Mouse (Mus musculus): ENCODE results near the gene Pnkp.

Gene Pnkp

DNA sequence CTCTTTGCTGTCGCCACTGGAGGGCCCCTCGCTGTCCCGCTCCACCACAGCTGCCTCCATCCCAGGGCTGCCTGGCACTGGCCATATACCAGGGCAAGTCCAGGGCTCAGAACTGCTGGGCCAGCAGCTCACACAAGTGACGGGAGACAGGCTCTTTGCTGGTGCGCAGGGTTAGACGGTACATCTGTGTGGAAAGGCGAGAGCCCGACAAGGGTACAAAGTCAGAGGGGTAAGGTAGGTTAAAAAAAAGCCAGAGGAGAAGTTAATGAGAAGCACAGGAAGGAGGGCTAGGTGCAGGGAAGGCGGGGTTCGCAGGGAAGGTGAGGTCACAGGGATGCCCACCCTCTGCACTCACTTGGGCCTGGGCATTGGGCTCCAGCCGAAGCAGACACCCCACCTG, 43.7 kb downstream of the Pnkp start:
- no peak for DNase-seq (ENCODE audit: low spot score in 2 of 2)

DNA sequence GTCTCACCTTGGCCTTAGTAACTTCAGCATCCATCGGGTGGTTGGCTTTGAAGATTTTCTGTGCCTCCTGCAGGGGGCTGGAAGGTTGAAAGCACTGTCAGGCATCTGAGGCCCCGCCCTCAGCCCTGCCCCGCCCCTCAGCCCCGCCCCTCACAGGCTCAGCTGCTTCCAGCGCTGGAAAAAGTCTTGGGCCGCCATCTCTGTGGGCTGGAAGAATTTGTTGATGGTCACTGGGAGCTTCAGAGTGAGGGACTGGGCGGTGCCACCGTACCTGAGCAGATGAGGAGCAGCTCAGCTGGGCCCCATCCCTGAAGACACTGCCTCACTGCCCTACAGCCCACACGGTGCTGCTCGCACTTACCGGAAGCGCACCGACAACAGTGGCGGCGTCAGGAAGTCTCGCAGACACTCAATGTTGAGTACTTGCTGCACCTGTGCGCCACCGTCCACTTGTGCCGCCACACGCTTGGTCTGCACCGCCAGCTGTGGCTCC, 44.3 kb downstream of the Pnkp start:
- no peak for DNase-seq (ENCODE audit: low spot score in 2 of 2)

DNA sequence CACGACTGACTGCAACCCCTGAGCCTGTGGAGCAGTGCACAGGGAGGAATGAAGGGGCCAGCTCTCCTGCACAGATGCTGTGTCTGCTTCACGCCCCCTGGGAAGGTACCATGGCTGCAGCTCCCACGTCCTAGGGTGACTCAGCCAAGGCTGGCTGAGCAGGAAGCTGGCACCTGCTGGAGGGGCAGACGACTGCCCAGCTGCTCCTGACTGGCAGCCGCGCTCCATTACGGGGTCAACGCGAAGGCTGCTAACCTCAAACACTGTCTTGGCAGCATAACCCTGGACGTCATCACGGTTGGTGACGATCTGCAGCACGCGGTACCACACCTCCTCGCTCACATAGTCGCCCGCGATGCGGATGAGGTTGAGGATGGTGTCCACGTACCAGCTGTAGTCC, 48.5 kb downstream of the Pnkp start:
- no peak for DNase-seq (ENCODE audit: low spot score in 2 of 2)

DNA sequence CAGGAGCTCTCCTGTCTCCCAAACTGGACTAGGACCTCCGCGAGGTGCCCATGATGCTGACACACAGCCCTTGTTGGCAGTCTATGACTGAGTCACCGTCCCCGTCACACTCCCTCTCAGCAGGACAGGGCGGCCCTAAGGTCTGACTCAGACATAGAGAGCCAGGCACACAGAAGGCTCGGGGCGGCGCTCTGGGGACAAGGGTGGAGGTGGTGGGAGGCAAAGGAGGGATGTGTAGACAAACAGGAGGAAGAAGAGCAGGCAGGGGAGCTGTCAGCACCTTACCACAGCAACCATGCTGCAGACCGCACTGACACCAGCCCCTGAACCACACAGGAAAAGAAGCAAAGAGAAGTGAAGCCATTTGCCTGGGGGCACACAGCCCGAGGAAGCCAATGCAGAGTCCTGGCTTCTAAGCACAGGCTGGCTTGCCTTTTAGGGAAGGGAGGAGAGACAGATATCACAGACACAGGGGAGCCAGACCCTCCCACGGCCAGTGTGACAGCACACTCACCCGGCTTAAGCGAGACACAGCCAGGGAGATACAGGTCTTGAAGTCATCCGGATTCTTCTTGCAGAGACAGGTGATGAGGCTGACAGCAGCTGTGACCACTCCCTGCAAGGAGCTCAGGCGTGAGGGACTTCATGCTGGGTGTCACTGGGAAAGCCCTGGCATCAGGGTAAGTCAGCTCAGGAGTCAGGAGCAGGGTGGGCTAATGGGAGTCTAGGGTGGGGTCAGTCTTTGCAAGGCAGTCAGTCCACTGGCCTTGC, 52.0 kb downstream of the Pnkp start:
- DNase-seq (ENCODE audit: low spot score in 2 of 2), result no peak

Data from urinary bladder, postnatal 36 days (tissue).